Mouse (Mus musculus): Measurements from ENCODE around the gene Enoph1. TPM values are rescaled to one million over a fixed set of nuclear protein-coding genes. Genes with fewer than 3 reads are reported as not detected.

The Enoph1 gene
- 60.3 and 60.9 TPM in 2 replicates for polyA plus RNA-seq (2016; fragmentation: Nextera tagmentation; extraction: Ambion mirVana)

GRCm38 (mm10) chr5:100039602-100040142 lies at the start of gene Enoph1, which contains the start of gene Hnrnpdl:
Gene Enoph1 (plus strand): TSS chr5:100039985.
Gene Hnrnpdl (minus strand): TSS chr5:100039664.
- under 1% methylated on average over 57 of the region's 57 CpGs for WGBS

DNA sequence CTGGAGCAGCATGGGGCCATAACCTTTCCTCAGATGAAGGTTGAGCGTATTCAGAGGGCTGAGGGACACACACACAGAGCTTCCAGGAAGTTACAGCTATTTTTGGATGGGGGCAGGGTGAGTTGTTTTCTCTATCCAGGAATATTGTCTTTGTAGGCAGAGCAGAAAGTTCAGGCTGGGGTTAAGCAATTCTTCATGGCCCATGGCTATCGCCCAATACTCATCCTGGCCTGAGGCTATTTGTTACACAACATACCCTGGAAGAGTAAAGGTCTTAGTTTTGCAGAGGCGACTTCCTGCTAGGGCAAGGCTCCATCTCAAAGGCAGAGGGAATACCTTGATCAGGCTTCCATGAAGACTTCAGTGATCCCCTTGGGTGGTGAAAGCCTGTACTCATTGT lies 45.6 kb upstream of the Enoph1 start:
- 78% methylated on average over 3 of the region's 3 CpGs for WGBS
- Histone ChIP-seq H3K27me3 (replicated peaks; ENCODE audit: low read depth, poor library complexity, severe bottlenecking) (no peaks in the 10 kb centered on the region), H3K9me3 (no peaks in the 10 kb centered on the region), H3K4me3 (no peak overlapping the region), H3K27ac (replicated peaks) (no peak overlapping the region), H3K4me1 (no peaks in the 10 kb centered on the region), H3K36me3 (replicated peaks) (no peaks in the 10 kb centered on the region)
- DNase-seq (ENCODE audit: low spot score): no peak

More at GRCm38 (mm10) chr5:100039602-100040142, at the start of gene Enoph1, which contains the start of gene Hnrnpdl:
- Histone ChIP-seq H3K27me3 (replicated peaks; ENCODE audit: low read depth, poor library complexity, severe bottlenecking) (no peaks in the 10 kb centered on the region), H3K27ac (replicated peaks) (peak within 1 kb of the TSS; percentile 99), H3K9me3 (no peaks in the 10 kb centered on the region), H3K4me1 (peaks cover 37% of the 10 kb centered on the region), H3K4me3 (peak within 1 kb of the TSS; percentile 82), H3K36me3 (replicated peaks) (peaks cover 48% of the 10 kb centered on the region)
- peak; percentile 99 for DNase-seq (ENCODE audit: low spot score)

GRCm38 (mm10) chr5:99994680-99995079 lies 45.1 kb upstream of the Enoph1 start:
- Histone ChIP-seq H3K4me3 (no peak overlapping the region), H3K4me1 (no peaks in the 10 kb centered on the region), H3K27ac (replicated peaks) (no peak overlapping the region), H3K27me3 (replicated peaks; ENCODE audit: low read depth, poor library complexity, severe bottlenecking) (no peaks in the 10 kb centered on the region), H3K36me3 (replicated peaks) (no peaks in the 10 kb centered on the region), H3K9me3 (no peaks in the 10 kb centered on the region)
- 91% methylated on average over 3 of the region's 3 CpGs for WGBS
- no peak for DNase-seq (ENCODE audit: low spot score)

DNA sequence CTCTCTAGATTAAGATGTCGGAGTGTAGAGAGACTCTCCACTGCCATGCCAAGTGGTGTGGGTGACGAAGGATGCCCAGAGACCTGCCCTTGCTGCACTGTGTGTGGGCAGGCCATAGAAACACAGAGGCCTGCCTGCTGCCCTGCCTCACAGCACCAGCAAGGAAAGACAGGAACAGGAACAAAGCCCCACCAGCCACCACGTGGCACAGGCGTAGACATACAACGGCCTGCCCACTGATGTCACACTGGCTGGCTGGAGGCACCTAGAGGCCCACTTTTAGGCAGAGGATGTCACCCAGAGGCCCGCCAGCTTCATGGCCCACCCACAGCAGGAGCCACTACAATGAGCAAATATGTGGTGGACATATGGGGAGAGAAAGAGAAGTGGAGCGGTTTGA lies 39.7 kb upstream of the Enoph1 start:
- Histone ChIP-seq H3K4me3 (no peak overlapping the region), H3K9me3 (no peaks in the 10 kb centered on the region), H3K36me3 (replicated peaks) (no peaks in the 10 kb centered on the region), H3K4me1 (peaks cover 13% of the 10 kb centered on the region), H3K27me3 (replicated peaks; ENCODE audit: low read depth, poor library complexity, severe bottlenecking) (no peaks in the 10 kb centered on the region), H3K27ac (replicated peaks) (no peak overlapping the region)
- WGBS: 80% methylated on average over 7 of the region's 7 CpGs
- DNase-seq (ENCODE audit: low spot score): no peak

DNA sequence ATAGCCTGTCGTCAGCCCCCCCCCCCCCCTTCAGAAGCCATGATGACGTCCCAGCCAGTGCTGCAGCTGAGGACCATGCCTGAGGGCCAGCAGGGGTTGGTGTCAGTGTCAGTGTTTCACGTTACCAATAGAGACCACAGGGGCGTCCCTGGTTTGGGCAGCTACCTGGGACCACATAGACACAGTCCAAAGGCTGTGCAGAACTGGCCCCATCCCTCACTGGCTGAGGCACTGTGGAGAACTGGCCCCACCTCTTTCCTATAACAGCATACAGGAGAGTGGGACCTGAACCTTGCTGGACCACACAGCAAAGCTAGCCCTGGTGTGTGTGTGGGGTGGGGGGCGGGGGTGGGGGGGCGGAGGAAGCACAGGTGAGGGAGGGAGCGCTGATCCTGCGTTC lies 39.3 kb upstream of the Enoph1 start:
- no peak overlapping the region for H3K4me3 ChIP-seq
- H3K9me3 ChIP-seq: no peaks in the 10 kb centered on the region
- 40% methylated on average over 8 of the region's 8 CpGs for WGBS
- no peaks in the 10 kb centered on the region for H3K27me3 ChIP-seq (replicated peaks; ENCODE audit: low read depth, poor library complexity, severe bottlenecking)
- H3K4me1 ChIP-seq: peaks cover 13% of the 10 kb centered on the region
- H3K27ac ChIP-seq (replicated peaks): no peak overlapping the region
- DNase-seq (ENCODE audit: low spot score): no peak
- H3K36me3 ChIP-seq (replicated peaks): no peaks in the 10 kb centered on the region

DNA sequence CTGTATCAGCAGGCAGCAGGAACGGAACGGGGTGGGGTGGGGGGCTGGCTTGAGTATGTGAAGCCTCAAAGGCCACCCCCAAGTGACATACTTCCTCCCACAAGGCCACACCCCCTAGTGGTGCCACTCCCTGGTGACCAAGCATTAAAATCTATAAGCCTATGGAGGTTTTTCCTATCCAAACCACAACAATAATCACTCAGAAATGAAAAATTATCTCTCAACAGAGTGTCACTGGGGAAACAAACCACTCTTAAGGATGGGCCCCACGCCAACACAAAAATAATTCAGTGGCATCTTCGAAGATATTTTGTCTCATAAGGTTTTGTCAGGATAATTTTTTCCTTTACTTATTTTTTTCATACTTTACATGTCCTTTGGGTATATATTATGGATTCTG lies 35.9 kb upstream of the Enoph1 start:
- Histone ChIP-seq H3K4me1 (peaks cover 13% of the 10 kb centered on the region), H3K9me3 (no peaks in the 10 kb centered on the region), H3K36me3 (replicated peaks) (no peaks in the 10 kb centered on the region), H3K4me3 (no peak overlapping the region), H3K27me3 (replicated peaks; ENCODE audit: low read depth, poor library complexity, severe bottlenecking) (no peaks in the 10 kb centered on the region), H3K27ac (replicated peaks) (no peak overlapping the region)
- no peak for DNase-seq (ENCODE audit: low spot score)
- WGBS: 88% methylated on average over 4 of the region's 4 CpGs

GRCm38 (mm10) chr5:100005431-100005830 lies 34.4 kb upstream of the Enoph1 start:
- H3K27me3 ChIP-seq (replicated peaks; ENCODE audit: low read depth, poor library complexity, severe bottlenecking): no peaks in the 10 kb centered on the region
- no peaks in the 10 kb centered on the region for H3K9me3 ChIP-seq
- H3K4me3 ChIP-seq: no peak overlapping the region
- no peaks in the 10 kb centered on the region for H3K36me3 ChIP-seq (replicated peaks)
- H3K4me1 ChIP-seq: peaks cover 9% of the 10 kb centered on the region
- no peak overlapping the region for H3K27ac ChIP-seq (replicated peaks)
- DNase-seq (ENCODE audit: low spot score): no peak
- 75% methylated on average over 3 of the region's 3 CpGs for WGBS

DNA sequence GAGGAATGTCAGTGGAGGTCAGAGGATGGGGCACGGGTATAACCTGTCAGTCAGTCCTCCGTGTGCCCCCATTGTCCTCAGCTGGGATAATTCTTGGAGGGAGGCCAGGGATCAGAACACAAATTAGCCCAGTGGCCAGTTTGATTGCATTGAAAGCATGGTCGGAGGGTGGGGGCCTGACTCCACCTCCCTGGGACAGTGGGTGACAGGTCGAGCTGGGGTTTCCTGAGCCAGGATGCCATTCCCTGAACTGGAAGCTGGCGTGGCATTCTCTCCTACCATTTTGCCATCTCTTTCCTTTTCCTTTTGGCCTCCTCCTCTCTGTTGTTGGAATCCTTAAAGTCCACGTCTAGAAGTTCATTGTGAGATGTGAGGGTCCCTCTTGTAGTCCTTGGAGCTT lies 33.9 kb upstream of the Enoph1 start:
- Histone ChIP-seq H3K4me3 (no peak overlapping the region), H3K4me1 (peaks cover 4% of the 10 kb centered on the region; the same call in 1 of the 2 replicates), H3K27ac (replicated peaks) (no peak overlapping the region), H3K27me3 (replicated peaks; ENCODE audit: low read depth, poor library complexity, severe bottlenecking) (no peaks in the 10 kb centered on the region), H3K36me3 (replicated peaks) (no peaks in the 10 kb centered on the region), H3K9me3 (no peaks in the 10 kb centered on the region)
- WGBS: 84% methylated on average over 6 of the region's 6 CpGs
- DNase-seq (ENCODE audit: low spot score): no peak

DNA sequence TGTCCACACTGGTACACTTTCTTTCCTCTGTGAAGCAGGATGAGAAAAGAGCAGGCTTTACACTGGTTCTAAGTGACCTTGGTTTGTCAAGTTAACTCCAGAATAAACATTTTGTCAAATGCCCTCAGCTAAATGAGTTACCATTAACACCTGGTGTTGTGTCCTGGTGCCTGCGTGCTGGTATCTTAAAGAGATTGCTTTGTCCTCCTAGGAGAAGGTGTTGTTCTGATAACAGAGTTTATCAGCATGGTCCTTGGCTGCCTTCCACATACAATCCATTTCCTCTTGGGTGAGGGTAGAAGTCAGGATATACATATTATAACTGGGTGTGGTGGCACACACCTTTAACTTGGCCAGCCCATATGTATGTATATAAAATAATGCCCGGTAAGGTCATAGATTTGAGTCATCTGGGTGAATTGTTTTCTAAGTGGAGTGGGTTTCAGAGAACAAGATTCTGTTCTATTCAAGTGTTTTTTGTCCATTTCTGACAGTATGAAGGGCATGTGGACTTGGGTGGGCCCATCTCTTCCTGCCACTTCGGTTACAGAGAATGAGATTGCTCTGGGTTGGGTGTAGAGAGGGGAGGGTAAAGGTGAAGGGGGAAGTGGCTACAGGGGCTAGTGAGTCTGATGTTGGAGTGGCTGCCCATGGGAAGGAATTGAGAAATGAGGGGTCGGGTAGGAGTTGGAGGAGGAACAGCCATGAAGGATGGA lies 33.3 kb upstream of the Enoph1 start:
- H3K27me3 ChIP-seq (replicated peaks; ENCODE audit: low read depth, poor library complexity, severe bottlenecking): no peaks in the 10 kb centered on the region
- H3K9me3 ChIP-seq: no peaks in the 10 kb centered on the region
- no peak overlapping the region for H3K4me3 ChIP-seq
- H3K36me3 ChIP-seq (replicated peaks): no peaks in the 10 kb centered on the region
- no peak for DNase-seq (ENCODE audit: low spot score)
- no peak overlapping the region for H3K27ac ChIP-seq (replicated peaks)
- WGBS: 83% methylated on average over 4 of the region's 4 CpGs
- H3K4me1 ChIP-seq: no peaks in the 10 kb centered on the region

GRCm38 (mm10) chr5:100007040-100007375 lies 32.8 kb upstream of the Enoph1 start:
- H3K9me3 ChIP-seq: no peaks in the 10 kb centered on the region
- no peak for DNase-seq (ENCODE audit: low spot score)
- H3K27ac ChIP-seq (replicated peaks): no peak overlapping the region
- H3K4me3 ChIP-seq: no peak overlapping the region
- H3K36me3 ChIP-seq (replicated peaks): no peaks in the 10 kb centered on the region
- no peaks in the 10 kb centered on the region for H3K4me1 ChIP-seq
- WGBS: 83% methylated on average over 4 of the region's 4 CpGs
- H3K27me3 ChIP-seq (replicated peaks; ENCODE audit: low read depth, poor library complexity, severe bottlenecking): no peaks in the 10 kb centered on the region

DNA sequence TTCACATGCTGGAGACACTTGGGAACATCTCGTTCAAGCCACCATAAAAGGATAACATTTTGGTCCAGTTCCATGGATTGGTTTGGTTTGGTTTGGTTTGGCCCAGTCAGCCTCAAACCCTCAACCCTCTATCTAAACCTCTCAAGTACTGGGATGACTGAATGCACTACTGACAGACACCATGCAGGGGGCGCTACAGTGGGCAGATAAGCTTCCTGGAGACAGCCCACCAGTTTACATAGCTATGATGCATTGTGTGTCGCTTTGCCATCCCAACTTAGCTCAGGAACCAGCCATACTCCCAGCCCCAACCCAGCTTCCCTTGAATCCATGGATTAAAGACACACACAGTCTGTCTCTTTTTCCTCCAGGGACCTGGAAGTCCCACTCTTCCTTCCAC lies 31.3 kb upstream of the Enoph1 start:
- H3K9me3 ChIP-seq: no peaks in the 10 kb centered on the region
- no peaks in the 10 kb centered on the region for H3K4me1 ChIP-seq
- no peaks in the 10 kb centered on the region for H3K27me3 ChIP-seq (replicated peaks; ENCODE audit: low read depth, poor library complexity, severe bottlenecking)
- no peak for DNase-seq (ENCODE audit: low spot score)
- no peak overlapping the region for H3K27ac ChIP-seq (replicated peaks)
- 60% methylated on average over 3 of the region's 3 CpGs for WGBS
- no peak overlapping the region for H3K4me3 ChIP-seq
- no peaks in the 10 kb centered on the region for H3K36me3 ChIP-seq (replicated peaks)

DNA sequence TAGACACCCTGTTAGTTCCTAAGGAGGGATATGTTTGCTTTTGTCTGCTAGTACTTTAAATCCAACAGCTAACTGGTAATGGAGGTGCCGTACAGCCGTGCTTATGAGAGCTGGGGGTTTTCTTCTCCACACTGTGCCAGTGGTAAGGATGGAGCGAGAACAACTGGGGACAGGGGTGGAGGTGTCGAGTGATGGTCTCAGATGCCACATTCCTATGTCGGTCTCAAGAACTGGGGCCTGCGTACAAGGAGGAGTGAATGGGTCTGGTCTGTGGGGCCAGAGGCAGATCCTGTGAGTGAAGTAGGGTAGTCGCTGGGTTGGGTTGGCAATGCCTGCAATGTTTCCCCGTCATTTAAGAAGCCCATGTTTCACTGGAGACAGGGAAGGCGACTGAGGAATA lies 27.2 kb upstream of the Enoph1 start:
- DNase-seq (ENCODE audit: low spot score): no peak
- Histone ChIP-seq H3K27ac (replicated peaks) (no peak overlapping the region), H3K27me3 (replicated peaks; ENCODE audit: low read depth, poor library complexity, severe bottlenecking) (no peaks in the 10 kb centered on the region), H3K9me3 (no peaks in the 10 kb centered on the region), H3K4me3 (no peak overlapping the region), H3K4me1 (no peaks in the 10 kb centered on the region), H3K36me3 (replicated peaks) (no peaks in the 10 kb centered on the region)
- WGBS: 89% methylated on average over 9 of the region's 9 CpGs

DNA sequence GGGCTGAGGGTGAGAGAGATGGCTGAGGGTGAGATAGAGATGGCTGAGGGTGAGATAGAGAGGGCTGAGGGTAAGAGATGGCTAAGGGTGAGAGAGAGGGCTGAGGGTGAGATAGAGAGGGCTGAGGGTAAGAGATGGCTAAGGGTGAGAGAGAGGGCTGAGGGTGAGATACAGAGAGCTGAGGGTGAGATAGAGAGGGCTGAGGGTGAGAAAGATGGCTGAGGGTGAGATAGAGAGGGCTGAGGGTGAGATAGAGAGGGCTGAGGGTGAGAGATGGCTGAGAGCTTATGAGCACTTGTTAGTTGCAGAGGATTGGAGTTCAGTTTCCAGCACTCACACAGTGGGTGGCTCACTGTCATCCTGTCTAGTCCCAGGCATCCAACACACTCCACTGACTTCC lies 19.7 kb upstream of the Enoph1 start:
- H3K4me3 ChIP-seq: no peak overlapping the region
- H3K27ac ChIP-seq (replicated peaks): no peak overlapping the region
- no peaks in the 10 kb centered on the region for H3K36me3 ChIP-seq (replicated peaks)
- H3K4me1 ChIP-seq: no peaks in the 10 kb centered on the region
- no peak for DNase-seq (ENCODE audit: low spot score)
- no peaks in the 10 kb centered on the region for H3K9me3 ChIP-seq
- no peaks in the 10 kb centered on the region for H3K27me3 ChIP-seq (replicated peaks; ENCODE audit: low read depth, poor library complexity, severe bottlenecking)
